Comparison of ENCODE assay signal across 12 mouse cellular contexts in genomic region chr15:51634726-51635125, GRCm38 (mm10).
A peak's percentile ranks its signal among the peaks of the same experiment; 100 is the strongest.
DNase-seq lines count a peak whose midpoint lies in the region; ATAC-seq and TF ChIP-seq lines count a peak whose summit lies in the region.
"Had no signal": no experiment of that assay in that cellular context is flagged by ENCODE, and none has a peak within 500 bp of the region (broad histone marks: within the 10 kb centered on the region; RNA-seq: fewer than 3 reads in every experiment).

No protein-coding gene starts in this region.

- DNase-seq in intestine, embryonic 14.5 days (ENCODE audit: low spot score): no peak
- DNase-seq in hindbrain, embryonic 11.5 days (ENCODE audit: low spot score): peak; percentile 5
- no peak for DNase-seq in testis, postnatal 10 days (ENCODE audit: low spot score)
- no peak for DNase-seq in urinary bladder, postnatal 14 days (ENCODE audit: low spot score)
- DNase-seq in lung, adult 18-20 months: no peak

- H3K4me1 ChIP-seq in intestine, embryonic 14.5 days (replicated peaks; ENCODE audit: control insufficient read depth, insufficient read depth, low read length): peaks cover 4% of the 10 kb centered on the region; the same call in 1 of the 2 replicates
- H3K4me1 ChIP-seq in intestine, postnatal 0 days (replicated peaks; ENCODE audit: control insufficient read depth, insufficient read depth, low read length): no peaks in the 10 kb centered on the region
- peaks cover 7% of the 10 kb centered on the region for H3K4me1 ChIP-seq in embryonic facial prominence, embryonic 13.5 days
- no peaks in the 10 kb centered on the region for H3K4me1 ChIP-seq in hindbrain, embryonic 11.5 days (replicated peaks; ENCODE audit: control insufficient read depth, insufficient read depth, low read length)
- peaks cover 8% of the 10 kb centered on the region for H3K4me1 ChIP-seq in midbrain, embryonic 15.5 days
- H3K4me1 ChIP-seq: heart, embryonic 15.5 days had no signal

- ATAC-seq in intestine, embryonic 14.5 days (replicated peaks; ENCODE audit: low FRiP score, low TSS enrichment, low read depth): no peak
- no peak for ATAC-seq in intestine, postnatal 0 days
- no peak for ATAC-seq in embryonic facial prominence, embryonic 13.5 days (ENCODE audit: insufficient number of reproducible peaks, insufficient read depth, low FRiP score, low TSS enrichment, low read depth)
- no peak for ATAC-seq in hindbrain, embryonic 11.5 days (ENCODE audit: low FRiP score)
- peak; percentile 53 for ATAC-seq in midbrain, embryonic 15.5 days (replicated peaks)
- ATAC-seq: CD4-positive, CD25-positive, alpha-beta regulatory T cell, adult 4 months had no signal

- no peak overlapping the region for H3K9ac ChIP-seq in intestine, embryonic 14.5 days (ENCODE audit: low read length)
- no peak overlapping the region for H3K9ac ChIP-seq in intestine, postnatal 0 days (ENCODE audit: low read depth, low read length)
- no peak overlapping the region for H3K9ac ChIP-seq in embryonic facial prominence, embryonic 13.5 days
- H3K9ac ChIP-seq in hindbrain, embryonic 11.5 days (ENCODE audit: low read depth, low read length): 0 out of 2 replicates have a peak overlapping the region, but pooled peaks have one; percentile 17
- H3K9ac ChIP-seq in midbrain, embryonic 15.5 days: no peak overlapping the region
- H3K9ac ChIP-seq: heart, embryonic 15.5 days had no signal

- H3K36me3 ChIP-seq in intestine, embryonic 14.5 days (ENCODE audit: control insufficient read depth, insufficient read depth, low read length): no peaks in the 10 kb centered on the region
- H3K36me3 ChIP-seq in intestine, postnatal 0 days (ENCODE audit: control insufficient read depth, insufficient read depth): no peaks in the 10 kb centered on the region
- H3K36me3 ChIP-seq in embryonic facial prominence, embryonic 13.5 days: no peaks in the 10 kb centered on the region
- no peaks in the 10 kb centered on the region for H3K36me3 ChIP-seq in hindbrain, embryonic 11.5 days (ENCODE audit: control insufficient read depth, insufficient read depth, low read length)
- no peaks in the 10 kb centered on the region for H3K36me3 ChIP-seq in midbrain, embryonic 15.5 days (replicated peaks)
- H3K36me3 ChIP-seq: heart, embryonic 15.5 days had no signal

- H3K27ac ChIP-seq in intestine, embryonic 14.5 days (ENCODE audit: low read depth): no peak overlapping the region
- H3K27ac ChIP-seq in intestine, postnatal 0 days (ENCODE audit: low read depth, low read length): no peak overlapping the region
- H3K27ac ChIP-seq in embryonic facial prominence, embryonic 13.5 days: no peak overlapping the region
- no peak overlapping the region for H3K27ac ChIP-seq in hindbrain, embryonic 11.5 days (ENCODE audit: low read depth, low read length)
- H3K27ac ChIP-seq in midbrain, embryonic 15.5 days: peak overlapping the region; percentile 39; the same call in 1 of the 2 replicates
- H3K27ac ChIP-seq: heart, embryonic 15.5 days; macrophage had no signal

- TF ChIP-seq CTCF in intestine, postnatal 0 days (IDR thresholded peaks at IDR 0.05; ENCODE audit: low read depth): no peak

- no peaks in the 10 kb centered on the region for H3K27me3 ChIP-seq in intestine, embryonic 14.5 days (replicated peaks; ENCODE audit: control insufficient read depth, insufficient read depth, low read length)
- H3K27me3 ChIP-seq in intestine, postnatal 0 days (replicated peaks; ENCODE audit: control insufficient read depth, insufficient read depth, low read length): no peaks in the 10 kb centered on the region
- no peaks in the 10 kb centered on the region for H3K27me3 ChIP-seq in embryonic facial prominence, embryonic 13.5 days
- H3K27me3 ChIP-seq in hindbrain, embryonic 11.5 days (ENCODE audit: control insufficient read depth, insufficient read depth, low read length): no peaks in the 10 kb centered on the region
- no peaks in the 10 kb centered on the region for H3K27me3 ChIP-seq in midbrain, embryonic 15.5 days (replicated peaks)
- H3K27me3 ChIP-seq: heart, embryonic 15.5 days had no signal

- peak overlapping the region; percentile 21; the same call in 1 of the 2 replicates for H3K4me2 ChIP-seq in intestine, embryonic 14.5 days (ENCODE audit: low read length)
- H3K4me2 ChIP-seq in intestine, postnatal 0 days (replicated peaks; ENCODE audit: low read depth): no peak overlapping the region
- H3K4me2 ChIP-seq in embryonic facial prominence, embryonic 13.5 days: peak overlapping the region; percentile 38
- 0 out of 2 replicates have a peak overlapping the region, but pooled peaks have one; percentile 6 for H3K4me2 ChIP-seq in hindbrain, embryonic 11.5 days (replicated peaks; ENCODE audit: low read depth, low read length)
- H3K4me2 ChIP-seq in midbrain, embryonic 15.5 days: peak overlapping the region; percentile 46
- H3K4me2 ChIP-seq: heart, embryonic 15.5 days had no signal

- H3K9me3 ChIP-seq in intestine, embryonic 14.5 days (ENCODE audit: control insufficient read depth, low read length): no peaks in the 10 kb centered on the region
- H3K9me3 ChIP-seq in intestine, postnatal 0 days (ENCODE audit: control insufficient read depth): no peaks in the 10 kb centered on the region
- H3K9me3 ChIP-seq in embryonic facial prominence, embryonic 13.5 days: no peaks in the 10 kb centered on the region
- no peaks in the 10 kb centered on the region for H3K9me3 ChIP-seq in hindbrain, embryonic 11.5 days (ENCODE audit: control insufficient read depth, low read length)
- no peaks in the 10 kb centered on the region for H3K9me3 ChIP-seq in midbrain, embryonic 15.5 days
- H3K9me3 ChIP-seq: heart, embryonic 15.5 days had no signal

- 46% methylated on average over 7 of the region's 7 CpGs for WGBS in intestine, embryonic 14.5 days
- WGBS in intestine, postnatal 0 days: 61% methylated on average over 7 of the region's 7 CpGs
- 58% methylated on average over 7 of the region's 7 CpGs for WGBS in embryonic facial prominence, embryonic 13.5 days
- WGBS in hindbrain, embryonic 11.5 days: 51% methylated on average over 7 of the region's 7 CpGs
- WGBS in midbrain, embryonic 15.5 days: 16% methylated on average over 7 of the region's 7 CpGs

- H3K4me3 ChIP-seq in intestine, embryonic 14.5 days (ENCODE audit: low read depth, low read length): no peak overlapping the region
- no peak overlapping the region for H3K4me3 ChIP-seq in intestine, postnatal 0 days (ENCODE audit: low read depth, low read length)
- no peak overlapping the region for H3K4me3 ChIP-seq in embryonic facial prominence, embryonic 13.5 days
- no peak overlapping the region for H3K4me3 ChIP-seq in hindbrain, embryonic 11.5 days (ENCODE audit: low read depth, low read length)
- H3K4me3 ChIP-seq in midbrain, embryonic 15.5 days: peak overlapping the region; percentile 15
- H3K4me3 ChIP-seq: erythroblast, embryonic 14.5 days; heart, embryonic 15.5 days had no signal
